ENCODE assay signal across 14 mouse cellular contexts in genomic region chr15:5220491-5220890, GRCm38 (mm10).
"Had no signal": no experiment of that assay in that cellular context is flagged by ENCODE, and none has a peak within 500 bp of the region (broad histone marks: within the 10 kb centered on the region; RNA-seq: fewer than 3 reads in every experiment).

No protein-coding gene starts in this region.

- H3K4me1 ChIP-seq: limb, embryonic 10.5 days; liver, embryonic 15.5 days had no signal

- DNase-seq: kidney, adult 11 months; kidney, postnatal 10 days; lung, adult 2 months; lung, postnatal 36 days; right cerebral cortex, adult 18-20 months; right cerebral cortex, postnatal 25 days; thymus, adult 2 months; thymus, postnatal 25 days had no signal

- H3K27me3 ChIP-seq: liver, embryonic 15.5 days had no signal

- ATAC-seq: lung, postnatal 0 days; midbrain, embryonic 16.5 days had no signal

- H3K4me3 ChIP-seq: left cerebral cortex, adult 2 months; limb, embryonic 10.5 days; liver, embryonic 15.5 days had no signal

- H3K27ac ChIP-seq: left cerebral cortex, adult 2 months; limb, embryonic 10.5 days; liver, embryonic 15.5 days had no signal

- H3K9me3 ChIP-seq: limb, embryonic 10.5 days; liver, embryonic 15.5 days had no signal

- H3K4me2 ChIP-seq: liver, embryonic 11.5 days; liver, embryonic 15.5 days had no signal

- H3K9ac ChIP-seq: liver, embryonic 15.5 days had no signal
